Mouse (Mus musculus): ENCODE data around the gene Smarcc2.
A peak's percentile ranks its signal among the peaks of the same experiment; 100 is the strongest.

- TF ChIP-seq CTCF (IDR thresholded peaks at IDR 0.05) (peak; percentile 91), EP300 (IDR thresholded peaks at IDR 0.05) (no peak)
Observed at GRCm38 (mm10) chr10:128536266-128536940, 77.4 kb downstream of the Smarcc2 start.
